Mouse (Mus musculus): ENCODE data around the gene Iah1. TPM values are rescaled to one million over a fixed set of nuclear protein-coding genes. Genes with fewer than 3 reads are reported as not detected.

Iah1 gene
- polyA plus RNA-seq, 1 experiment from 2014 or later: 38.8 TPM

GRCm38 (mm10) chr12:21368376-21369086 is 52.3 kb downstream of the Iah1 start:
- H3K4me3 ChIP-seq (ENCODE audit: inconsistent target): no peak overlapping the region
- whole genome bisulfite sequencing (ENCODE audit: missing documents): 79% methylated on average over 9 of the region's 9 CpGs

GRCm38 (mm10) chr12:21369087-21369410 is 52.9 kb downstream of the Iah1 start:
- no peak overlapping the region for H3K4me3 ChIP-seq (ENCODE audit: inconsistent target)
- peaks cover 86% of the 10 kb centered on the region for H3K79me2 ChIP-seq (ENCODE audit: inconsistent target)
- peak overlapping the region; percentile 86 for H3K27ac ChIP-seq
- WGBS (ENCODE audit: missing documents): 1% methylated on average over 5 of the region's 5 CpGs
- H3K36me3 ChIP-seq (ENCODE audit: inconsistent target): no peaks in the 10 kb centered on the region

More at GRCm38 (mm10) chr12:21368376-21369086, 52.3 kb downstream of the Iah1 start:
- Histone ChIP-seq H3K79me2 (ENCODE audit: inconsistent target) (peaks cover 87% of the 10 kb centered on the region), H3K36me3 (ENCODE audit: inconsistent target) (no peaks in the 10 kb centered on the region), H3K27ac (peak overlapping the region; percentile 86)

GRCm38 (mm10) chr12:21370035-21370611 is 53.9 kb downstream of the Iah1 start:
- no peak overlapping the region for H3K4me3 ChIP-seq (ENCODE audit: inconsistent target)
- H3K27ac ChIP-seq: peak overlapping the region; percentile 86
- 70% methylated on average over 1 of the region's 1 CpGs for WGBS (ENCODE audit: missing documents)
- H3K79me2 ChIP-seq (ENCODE audit: inconsistent target): peaks cover 85% of the 10 kb centered on the region
- no peaks in the 10 kb centered on the region for H3K36me3 ChIP-seq (ENCODE audit: inconsistent target)

- peaks cover 54% of the 10 kb centered on the region for H3K79me2 ChIP-seq (ENCODE audit: inconsistent target)
- H3K27ac ChIP-seq: peak within 1 kb of the TSS; percentile 89
- H3K4me3 ChIP-seq (ENCODE audit: inconsistent target): peak within 1 kb of the TSS; percentile 97
- no peaks in the 10 kb centered on the region for H3K36me3 ChIP-seq (ENCODE audit: inconsistent target)
- under 1% methylated on average over 54 of the region's 55 CpGs for WGBS (ENCODE audit: missing documents)
These were observed 57.1 kb downstream of the Iah1 start, which contains the start of gene Adam17 for GRCm38 (mm10) chr12:21373100-21373819. Adam17 (minus strand) TSS chr12:21373632.

Other genes starting within 250 kb of the Iah1 start
- gene Cpsf3, start 31.0 kb upstream of the Iah1 start, polyA plus RNA-seq (2018): 39.6 to 58.9 TPM (median 52.0 TPM) in 3 replicates
- gene Itgb1bp1, start 30.1 kb upstream of the Iah1 start, polyA plus RNA-seq (2018): 36.8 to 42.4 TPM (median 38.6 TPM) in 3 replicates
- 84.3 to 118 TPM (median 89.4 TPM) in 3 replicates for gene Adam17, start 57.2 kb downstream of the Iah1 start, polyA plus RNA-seq (2018)
- gene Ywhaq, start 101.2 kb downstream of the Iah1 start, polyA plus RNA-seq (2018): 139 to 167 TPM (median 141 TPM) in 3 replicates